Mouse (Mus musculus): ENCODE measurements around the gene Arhgef19.

The Arhgef19 gene

DNA sequence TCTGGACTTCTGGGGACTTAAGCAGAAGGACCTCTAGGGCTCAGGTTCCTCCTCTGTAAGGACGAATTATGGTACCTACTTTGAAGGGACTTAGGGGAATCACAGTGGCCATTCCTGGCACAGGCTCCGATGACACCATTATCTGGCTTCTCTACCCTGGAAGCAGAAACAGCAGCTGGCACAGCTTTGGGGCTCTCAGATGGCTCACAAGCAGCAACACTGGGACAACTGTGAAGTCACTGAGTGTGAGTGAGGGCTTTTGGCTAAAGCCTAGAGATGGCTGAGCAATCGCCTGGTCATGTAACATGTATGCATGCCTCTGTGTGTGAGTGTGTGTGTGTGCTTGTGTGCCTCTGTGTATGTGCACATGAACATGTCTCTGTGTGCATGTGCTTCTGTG, 2.4 kb upstream of the Arhgef19 start:
- DNase-seq (ENCODE audit: low read depth, low spot score), result no peak

DNA sequence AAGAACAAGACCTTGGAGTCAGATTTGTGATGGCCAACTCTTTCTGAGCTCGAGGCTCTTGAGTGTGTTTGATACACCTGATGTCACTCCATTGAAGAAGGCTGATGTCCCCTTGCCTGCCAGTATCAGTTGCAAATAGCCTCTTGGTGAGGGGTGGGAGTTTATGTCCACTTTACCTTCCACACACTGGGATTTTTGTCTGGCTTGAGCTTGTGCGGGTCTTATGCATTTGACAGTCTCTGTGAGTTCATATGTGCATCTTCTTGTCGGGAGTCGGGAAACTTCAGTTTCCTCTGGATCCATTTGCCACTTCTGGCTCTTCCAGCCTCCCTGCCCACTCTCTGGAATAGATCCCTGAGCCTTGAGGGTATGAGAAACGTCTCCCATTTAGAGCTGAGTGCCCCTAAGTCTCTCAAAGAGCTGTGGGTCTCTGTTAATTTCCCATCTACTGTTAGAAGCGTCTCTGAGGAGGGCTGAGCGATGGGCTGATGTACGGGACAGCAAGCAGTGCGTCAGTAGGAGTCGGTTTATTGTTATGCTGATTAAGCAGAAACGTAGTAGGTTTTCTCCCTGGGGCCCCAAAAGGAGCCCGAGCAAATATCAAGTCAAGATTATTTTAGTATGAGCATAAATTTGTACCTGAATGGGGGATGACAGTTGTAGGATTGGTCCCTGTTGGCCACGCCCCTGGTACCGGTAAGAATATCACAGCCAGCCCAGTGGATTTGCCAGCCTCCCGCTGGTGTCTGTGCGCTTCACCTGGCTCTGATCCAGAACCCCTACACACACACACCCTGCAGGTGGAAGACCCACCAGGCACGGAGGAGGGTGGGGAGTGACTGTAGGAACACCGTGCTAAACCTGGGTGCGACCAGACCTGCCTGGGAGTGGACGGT, 559 bp upstream of the Arhgef19 start:
- no peak for DNase-seq (ENCODE audit: low read depth, low spot score)

GRCm38 (mm10) chr4:141240617-141241016, 1.3 kb downstream of the Arhgef19 start:
- DNase-seq (ENCODE audit: low read depth, low spot score), result no peak

DNA sequence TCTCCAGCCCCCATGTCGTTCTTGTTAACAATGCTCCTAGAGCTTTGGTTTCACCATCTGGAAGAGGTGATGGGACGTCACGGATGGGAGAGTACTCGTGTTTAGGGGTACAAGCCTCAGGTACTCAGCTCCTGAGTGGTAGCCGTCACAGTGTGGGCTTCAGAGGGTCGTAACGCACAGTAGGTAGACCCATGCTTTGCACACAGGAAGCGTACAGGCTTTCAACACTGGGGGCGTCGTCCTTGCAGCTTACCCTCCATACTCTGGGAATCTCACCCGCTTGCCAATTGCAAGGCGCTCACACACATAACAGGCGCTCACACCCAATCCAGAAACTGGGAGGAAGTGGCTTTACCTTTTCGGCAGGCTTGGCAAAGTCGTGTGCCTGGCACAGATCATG, 2.6 kb downstream of the Arhgef19 start:
- DNase-seq (ENCODE audit: low read depth, low spot score), result no peak

DNA sequence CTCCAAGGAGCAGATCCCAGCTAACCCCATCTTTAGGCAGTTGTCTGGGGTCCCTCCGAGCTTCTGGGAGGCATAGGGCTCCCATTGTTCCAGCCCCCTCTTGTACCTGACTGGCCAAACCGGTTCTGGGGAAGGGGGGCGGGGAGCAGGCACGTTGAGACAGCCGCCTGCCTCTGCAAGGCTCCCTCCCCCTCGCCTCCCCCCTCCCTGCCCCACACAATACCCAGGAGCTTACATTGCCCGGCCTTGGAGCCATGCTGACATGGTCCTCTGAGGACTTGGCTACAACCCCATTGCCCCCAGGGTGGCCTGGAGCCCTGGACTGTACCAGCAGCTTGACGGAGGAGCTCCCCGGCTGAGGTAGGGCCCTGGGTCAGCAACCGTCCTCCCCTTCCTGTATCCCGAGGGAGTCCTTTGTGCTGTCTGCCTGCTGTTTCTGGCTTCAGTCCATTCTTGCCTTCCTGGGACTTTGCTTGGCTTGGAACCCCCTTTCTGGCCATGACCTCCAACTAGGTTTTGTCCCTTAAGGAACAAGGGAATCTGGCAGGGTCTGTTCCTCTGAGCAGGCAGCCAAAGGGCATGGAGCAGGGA, 3.4 kb downstream of the Arhgef19 start:
- no peak for DNase-seq (ENCODE audit: low read depth, low spot score)

DNA sequence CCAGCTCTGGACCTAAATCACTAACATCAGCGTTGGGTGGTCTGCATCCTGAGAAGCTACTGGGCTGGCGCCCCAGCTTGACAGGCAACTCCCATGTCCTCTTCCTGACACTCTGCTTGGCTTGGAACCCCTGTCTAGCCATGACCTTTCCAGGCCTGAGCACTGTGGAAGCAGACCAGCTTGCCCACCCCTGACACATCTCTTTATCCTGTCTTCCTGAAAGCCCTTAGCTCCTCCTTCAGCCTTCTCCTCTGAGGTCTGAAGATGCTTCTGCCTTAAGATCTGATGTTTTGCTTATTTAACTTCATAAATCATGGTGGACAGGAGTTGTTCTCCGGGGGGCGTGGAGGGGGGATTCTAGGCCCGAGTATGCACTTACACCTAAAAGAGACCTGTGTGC, 4.3 kb downstream of the Arhgef19 start:
- no peak for DNase-seq (ENCODE audit: low read depth, low spot score)

DNA sequence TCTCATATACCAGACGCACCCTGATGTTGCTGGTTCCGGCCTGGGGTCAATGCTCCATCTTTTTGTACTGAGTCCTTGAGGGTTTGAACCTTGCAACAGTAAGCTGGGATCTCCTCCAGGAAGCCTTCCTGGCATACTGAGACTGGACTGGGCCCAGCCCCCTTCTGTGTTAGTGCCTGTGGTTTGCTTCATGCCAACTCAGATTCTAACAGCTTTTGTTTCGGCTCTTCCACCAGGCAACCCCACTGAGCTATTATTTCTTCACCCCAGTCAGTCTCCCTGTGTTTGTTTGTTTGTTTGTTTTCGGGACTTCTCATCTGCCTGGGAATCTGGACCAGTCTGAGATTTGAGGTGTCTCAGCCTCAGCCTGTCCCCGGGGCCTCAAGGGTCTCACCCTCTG, 5.1 kb downstream of the Arhgef19 start:
- no peak for DNase-seq (ENCODE audit: low read depth, low spot score)

- DNase-seq (ENCODE audit: low read depth, low spot score), result no peak
Observed at GRCm38 (mm10) chr4:141244931-141245425, 5.7 kb downstream of the Arhgef19 start.

DNA sequence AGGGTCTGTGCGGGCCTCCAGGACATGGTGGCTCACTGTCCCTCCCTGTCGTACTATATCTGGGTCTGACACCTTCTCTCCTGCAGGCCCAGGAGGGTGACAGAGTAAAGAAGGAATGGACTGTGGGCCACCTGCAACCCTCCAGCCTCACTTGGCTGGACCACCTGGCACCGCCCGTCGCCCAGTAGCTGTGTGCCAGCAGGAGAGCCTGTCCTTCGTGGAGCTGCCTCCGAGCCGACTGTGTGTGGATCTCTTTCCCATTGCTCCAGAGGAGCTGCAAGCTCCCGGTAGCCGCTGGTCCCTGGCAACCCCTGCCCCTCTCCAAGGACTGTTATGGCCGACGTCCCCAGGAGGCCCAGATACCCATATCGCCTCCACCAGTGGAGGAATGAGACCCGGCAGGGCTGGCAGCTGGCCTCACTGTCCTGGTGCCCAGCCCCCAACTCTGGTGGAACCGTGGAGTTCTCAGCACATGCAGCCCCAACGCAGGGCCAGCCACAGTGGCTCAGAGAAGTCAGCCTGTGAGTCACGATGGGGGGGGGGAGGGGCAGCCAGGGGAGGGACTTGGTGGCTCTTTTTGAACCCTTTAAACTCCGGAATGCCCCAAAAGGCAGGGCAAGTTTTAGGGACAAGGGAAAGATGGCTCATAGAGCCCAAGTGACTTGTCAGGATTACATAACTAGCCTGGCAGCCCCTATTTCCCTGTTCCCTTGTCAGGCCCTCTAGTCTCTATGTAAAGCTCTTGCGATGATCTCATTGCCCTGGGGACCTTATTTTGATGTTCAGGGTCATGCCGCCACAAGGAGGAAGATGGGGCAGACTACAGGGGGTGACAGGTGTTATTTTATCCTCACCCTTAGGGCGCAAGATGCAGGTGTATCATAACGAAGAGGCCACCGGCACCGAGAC, 7.0 kb downstream of the Arhgef19 start:
- DNase-seq (ENCODE audit: low read depth, low spot score), result no peak

DNA sequence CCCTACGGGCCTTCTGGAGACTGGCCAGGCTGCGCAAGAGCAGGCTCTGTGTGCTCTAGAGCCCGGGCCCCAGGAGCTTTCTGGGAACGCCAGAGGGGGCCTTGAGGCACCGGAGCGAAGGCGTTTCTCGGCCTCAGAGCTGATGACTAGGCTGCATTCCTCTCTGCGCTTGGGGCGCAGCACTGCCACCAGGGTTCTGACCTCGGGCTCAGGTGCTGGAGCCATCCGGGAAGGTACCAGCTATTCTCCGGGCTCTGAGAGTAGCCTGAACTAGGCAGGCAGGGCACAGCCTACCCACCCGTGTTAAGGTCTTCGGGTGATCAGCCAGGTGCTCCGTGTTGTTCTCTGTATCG, 7.7 kb downstream of the Arhgef19 start:
- DNase-seq (ENCODE audit: low read depth, low spot score), result no peak

- peak; percentile 24 for DNase-seq (ENCODE audit: low read depth, low spot score)
Observed at GRCm38 (mm10) chr4:141247776-141248613, 8.7 kb downstream of the Arhgef19 start.

DNA sequence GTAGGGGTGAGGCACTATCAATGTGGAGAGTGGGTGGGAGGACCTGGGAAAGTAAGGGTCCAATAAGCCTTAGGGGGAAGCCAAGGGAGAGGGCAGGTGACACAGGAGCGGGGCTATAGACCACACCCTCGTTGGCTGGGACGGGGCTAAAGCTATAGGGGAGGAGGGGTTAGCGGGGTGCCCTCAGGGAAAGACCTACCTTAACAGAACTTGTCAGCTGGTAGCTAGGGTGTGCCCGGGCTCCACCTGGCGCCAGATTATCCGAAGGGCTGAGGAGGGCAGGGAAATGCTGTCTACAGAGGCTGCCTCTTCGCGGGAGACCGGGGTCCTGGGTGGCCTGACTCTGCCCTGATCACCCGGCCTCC, 9.3 kb downstream of the Arhgef19 start:
- no peak for DNase-seq (ENCODE audit: low read depth, low spot score)

DNA sequence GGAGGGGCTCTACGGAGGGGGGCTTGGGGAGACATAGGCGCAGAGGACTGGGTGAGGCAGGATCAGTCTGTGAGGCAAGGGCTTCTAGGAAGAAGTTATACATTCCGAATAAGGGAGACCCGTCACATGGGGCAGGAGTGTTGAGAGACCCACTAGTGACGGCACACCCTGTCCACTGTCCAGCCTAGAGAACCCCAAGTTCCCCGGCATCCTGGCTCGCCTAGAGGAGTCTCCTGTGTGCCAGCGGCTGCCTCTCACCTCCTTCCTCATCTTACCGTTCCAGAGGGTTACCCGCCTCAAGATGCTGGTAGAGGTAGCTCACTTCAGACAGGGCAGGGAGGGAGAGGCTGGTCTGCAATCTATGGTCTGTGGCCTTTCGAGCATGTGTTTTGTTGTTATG, 10.1 kb downstream of the Arhgef19 start:
- DNase-seq (ENCODE audit: low read depth, low spot score), result no peak

GRCm38 (mm10) chr4:141251071-141251470, 11.8 kb downstream of the Arhgef19 start:
- no peak for DNase-seq (ENCODE audit: low read depth, low spot score)

GRCm38 (mm10) chr4:141252641-141253040, 13.3 kb downstream of the Arhgef19 start:
- no peak for DNase-seq (ENCODE audit: low read depth, low spot score)

- no peak for DNase-seq (ENCODE audit: low read depth, low spot score)
Observed at GRCm38 (mm10) chr4:141254234-141254633, 14.9 kb downstream of the Arhgef19 start.

GRCm38 (mm10) chr4:141257440-141257839, 18.1 kb downstream of the Arhgef19 start:
- no peak for DNase-seq (ENCODE audit: low read depth, low spot score)

DNA sequence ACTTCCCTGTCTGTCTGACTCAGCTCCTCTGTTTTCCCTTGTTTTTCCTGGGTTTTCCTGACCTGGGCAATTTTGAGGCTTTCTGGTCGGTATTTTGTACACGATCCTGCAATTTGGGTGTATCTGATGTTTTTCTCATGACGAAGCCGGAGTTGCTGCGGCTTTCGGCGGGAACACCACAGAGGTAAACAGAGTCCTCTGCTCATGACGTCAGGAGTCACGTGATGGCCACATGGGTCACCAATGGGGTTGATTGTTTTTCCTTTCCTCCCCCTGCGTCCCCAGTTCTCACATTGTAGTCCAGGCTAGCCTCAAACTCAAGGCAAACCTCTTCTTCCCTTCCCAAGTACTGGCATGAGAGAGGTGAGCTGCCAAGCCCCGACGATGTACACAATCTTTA, 20.1 kb downstream of the Arhgef19 start:
- no peak for DNase-seq (ENCODE audit: low read depth, low spot score)

DNA sequence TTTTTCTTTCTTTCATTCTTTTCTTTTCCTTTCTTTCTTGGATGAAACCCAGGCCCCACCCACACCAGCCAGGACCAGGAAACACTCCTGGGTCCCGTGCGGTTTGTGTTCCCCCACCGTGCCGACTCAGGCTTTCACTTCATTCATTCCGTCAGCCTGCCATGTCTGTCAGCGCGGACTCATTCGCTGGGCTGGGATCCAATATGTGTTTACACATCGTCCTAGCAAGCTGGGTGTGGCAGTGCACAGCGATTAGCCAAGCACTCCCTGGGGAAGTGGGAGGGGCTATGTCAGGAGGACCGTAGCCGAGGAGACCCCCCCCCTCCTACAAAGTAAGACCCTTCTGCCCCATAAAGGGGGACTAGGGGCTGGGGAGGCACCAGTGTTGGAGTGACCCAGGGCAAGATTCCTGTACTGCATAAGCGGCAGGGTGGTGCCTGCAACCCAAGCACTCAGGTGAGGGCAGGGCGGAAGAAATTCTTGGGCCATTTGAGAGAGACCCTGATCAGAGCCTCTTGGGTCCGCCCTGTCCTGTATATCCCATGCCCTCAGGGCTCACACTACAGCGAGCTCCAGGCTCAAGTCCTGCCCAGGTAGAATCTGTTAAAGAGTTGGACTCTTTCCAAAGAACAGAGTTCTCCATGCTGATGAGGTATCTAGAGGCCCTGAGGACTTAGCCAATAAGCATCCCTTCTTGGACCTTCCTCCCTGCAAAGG, 20.9 kb downstream of the Arhgef19 start:
- no peak for DNase-seq (ENCODE audit: low read depth, low spot score)

DNA sequence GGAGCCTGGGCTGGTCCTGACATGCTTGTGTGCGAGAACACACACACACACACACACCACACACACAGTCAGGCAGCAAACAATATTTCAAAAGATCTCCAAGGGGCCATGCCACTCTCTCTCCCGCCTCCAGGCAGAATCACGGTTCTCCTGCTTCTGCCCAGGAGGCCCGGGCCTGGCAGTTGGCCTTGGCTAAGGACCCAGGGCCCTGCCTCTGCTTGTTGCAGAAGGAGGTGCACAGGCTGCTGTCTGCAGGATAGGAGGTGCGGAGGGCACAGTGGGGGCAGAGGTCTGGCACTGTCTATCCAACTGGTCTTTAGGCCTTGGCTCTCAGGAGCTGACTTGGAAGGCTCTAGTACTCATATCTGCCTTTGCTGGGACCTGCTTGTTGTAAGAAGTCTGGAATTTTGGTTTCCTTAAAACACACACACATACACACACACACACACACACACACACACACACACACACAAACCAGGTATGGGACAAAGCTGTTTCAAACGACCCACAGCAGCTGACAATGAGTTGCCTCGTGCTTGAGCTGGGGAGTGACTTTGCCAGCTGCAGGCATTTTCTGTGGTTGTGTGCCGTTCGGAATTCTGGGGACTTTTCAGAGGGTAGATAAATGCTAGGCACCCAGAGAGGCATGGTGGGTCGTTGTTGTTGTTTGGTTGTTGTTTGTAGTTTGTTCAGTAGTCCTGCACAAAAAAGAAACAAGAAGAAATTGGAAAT, 23.8 kb downstream of the Arhgef19 start:
- DNase-seq (ENCODE audit: low read depth, low spot score), result no peak

Data from CD4-positive helper T cell, adult 2 months (primary cell).